Mouse (Mus musculus) CH12.LX (cell line): ENCODE data around the gene Tbc1d19. TPM values are rescaled to one million over a fixed set of nuclear protein-coding genes. Genes with fewer than 3 reads are reported as not detected.
A peak's percentile ranks its signal among the peaks of the same experiment; 100 is the strongest.

ENCODE experiments used
- DNase-seq: peaks from one replicate; pipeline ENCODE4 v3.0.0-alpha.2; 2013; ENCODE audit errors: extremely low read depth
- H3K27ac ChIP-seq: 2 replicates; pipeline ENCODE4 v1.5.1; 2012; ENCODE audit warnings: low read depth, mild to moderate bottlenecking, control low read depth, moderate library complexity; ENCODE audit not compliant: insufficient read depth
- H3K27me3 ChIP-seq: replicated peaks from 2 replicates; pipeline ENCODE3; 2012; ENCODE audit warnings: inconsistent platforms
- H3K36me3 ChIP-seq, 2 experiments: replicated peaks in 1 of 2; 2 replicates each; pipeline versions ENCODE3 to v1.6.1; 2012; ENCODE audit warnings: inconsistent platforms in 1 of 2, low read length in 1 of 2, mild to moderate bottlenecking in 1 of 2, mixed read lengths in 1 of 2, moderate library complexity in 1 of 2; ENCODE audit not compliant: control insufficient read depth in 1 of 2, insufficient read depth in 1 of 2
- H3K4me1 ChIP-seq, 2 experiments: 2 replicates each; pipeline ENCODE4 v1.6.1; 2012; ENCODE audit warnings: inconsistent platforms in 1 of 2, moderate library complexity in 1 of 2; ENCODE audit not compliant: insufficient read depth in 2 of 2, control insufficient read depth in 1 of 2
- H3K4me2 ChIP-seq: 2 replicates; pipeline ENCODE4 v1.6.1; 2012; ENCODE audit warnings: low read depth, mild to moderate bottlenecking, control low read depth; ENCODE audit not compliant: poor library complexity, insufficient read depth, severe bottlenecking
- H3K4me3 ChIP-seq, 3 experiments: fragments of 150-350 bp in 1 of 3; sonication (generic) in 1 of 3; replicated peaks in 1 of 3; 2 replicates each; pipeline versions ENCODE3 to v1.5.1; 2011 to 2012; ENCODE audit warnings: low read depth in 2 of 3, low read length in 2 of 3, mild to moderate bottlenecking in 2 of 3, moderate library complexity in 2 of 3, control low read depth in 1 of 3, improper control_type of control experiment in 1 of 3, inconsistent platforms in 1 of 3, mixed read lengths in 1 of 3; ENCODE audit not compliant: poor library complexity in 1 of 3
- H3K79me2 ChIP-seq: replicated peaks from 2 replicates; pipeline ENCODE4 v1.6.1; 2012; ENCODE audit warnings: mild to moderate bottlenecking, moderate library complexity; ENCODE audit not compliant: control insufficient read depth, poor library complexity, insufficient read depth, severe bottlenecking; ENCODE audit errors: extremely low read depth
- H3K9ac ChIP-seq: 2 replicates; pipeline ENCODE4 v1.6.1; 2012; ENCODE audit warnings: low read depth, mild to moderate bottlenecking, control low read depth, moderate library complexity; ENCODE audit not compliant: insufficient read depth
- H3K9me3 ChIP-seq: replicated peaks from 2 replicates; pipeline ENCODE3; 2012; ENCODE audit warnings: low read length, inconsistent platforms, mixed read lengths
- CTCF ChIP-seq, 2 experiments: IDR thresholded peaks in 1 of 2; conservative IDR thresholded peaks in 1 of 2; 2 replicates each; pipeline ENCODE4 v1.5.1; 2011 to 2012; ENCODE audit warnings: low read depth in 2 of 2, low read length in 2 of 2, improper control_type of control experiment in 1 of 2, inconsistent platforms in 1 of 2, mild to moderate bottlenecking in 1 of 2, moderate library complexity in 1 of 2
- E2F4 ChIP-seq: IDR thresholded peaks from 2 replicates; pipeline ENCODE4 v1.6.1; 2011; ENCODE audit warnings: low read depth, low read length, improper control_type of control experiment; ENCODE audit not compliant: insufficient replicate concordance
- ELF1 ChIP-seq: IDR thresholded peaks from 2 replicates; pipeline ENCODE4 v1.6.1; 2014; ENCODE audit warnings: low read depth, mild to moderate bottlenecking, inconsistent platforms, low read length, improper control_type of control experiment
- JUN ChIP-seq: IDR thresholded peaks from 2 replicates; pipeline ENCODE4 v1.6.1; 2011; ENCODE audit warnings: low read depth, mild to moderate bottlenecking, low read length, improper control_type of control experiment, moderate library complexity; ENCODE audit not compliant: insufficient read depth
- JUND ChIP-seq: conservative IDR thresholded peaks from 2 replicates; pipeline ENCODE4 v1.6.1; 2011; ENCODE audit warnings: low read depth, low read length, improper control_type of control experiment
- KAT2A ChIP-seq: IDR thresholded peaks from 2 replicates; pipeline ENCODE4 v1.6.1; 2012; ENCODE audit warnings: low read length, improper control_type of control experiment, inconsistent platforms; ENCODE audit not compliant: insufficient replicate concordance
- MAFK ChIP-seq: IDR thresholded peaks from 2 replicates; pipeline ENCODE4 v1.6.1; 2011; ENCODE audit warnings: low read length, improper control_type of control experiment; ENCODE audit not compliant: insufficient replicate concordance
- MAX ChIP-seq: IDR thresholded peaks from 2 replicates; pipeline ENCODE4 v1.6.1; 2011; ENCODE audit warnings: low read length, improper control_type of control experiment
- MXI1 ChIP-seq: IDR thresholded peaks from 2 replicates; pipeline ENCODE4 v1.6.1; 2011; ENCODE audit warnings: mild to moderate bottlenecking, low read depth, low read length, improper control_type of control experiment
- MYC ChIP-seq: IDR thresholded peaks from 2 replicates; pipeline ENCODE4 v1.6.1; 2011; ENCODE audit warnings: low read depth, mild to moderate bottlenecking, improper control_type of control experiment, low read length
- PAX5 ChIP-seq: IDR thresholded peaks from 2 replicates; pipeline ENCODE4 v1.6.1; 2012; ENCODE audit warnings: low read length, inconsistent platforms, mixed read lengths
- POLR2A ChIP-seq: IDR thresholded peaks from 2 replicates; pipeline ENCODE4 v1.6.1; 2011; ENCODE audit warnings: low read depth, mild to moderate bottlenecking, improper control_type of control experiment, low read length
- RAD21 ChIP-seq: IDR thresholded peaks from 2 replicates; pipeline ENCODE4 v1.6.1; 2011; ENCODE audit warnings: low read depth, mild to moderate bottlenecking, low read length, improper control_type of control experiment, moderate library complexity
- SIN3A ChIP-seq: IDR thresholded peaks from 2 replicates; pipeline ENCODE4 v1.6.1; 2012; ENCODE audit warnings: low read length, improper control_type of control experiment, inconsistent platforms
- SMC3 ChIP-seq: IDR thresholded peaks from 2 replicates; pipeline ENCODE4 v1.6.1; 2011; ENCODE audit warnings: low read depth, low read length, improper control_type of control experiment
- TBP ChIP-seq: conservative IDR thresholded peaks from 2 replicates; pipeline ENCODE4 v1.6.1; 2011; ENCODE audit warnings: low read depth, low read length, improper control_type of control experiment
- TCF12 ChIP-seq: IDR thresholded peaks from 2 replicates; pipeline ENCODE4 v1.6.1; 2014; ENCODE audit warnings: low read depth, mild to moderate bottlenecking, inconsistent platforms, low read length, improper control_type of control experiment
- USF1 ChIP-seq: IDR thresholded peaks from 2 replicates; pipeline ENCODE4 v1.6.1; 2014; ENCODE audit warnings: low read depth, mild to moderate bottlenecking, inconsistent platforms, low read length, improper control_type of control experiment
- USF2 ChIP-seq: conservative IDR thresholded peaks from 2 replicates; pipeline ENCODE4 v1.6.1; 2011; ENCODE audit warnings: low read depth, low read length, improper control_type of control experiment
- dilution Hi-C: fragments of 300-500 bp; cut with MboI; formaldehyde crosslinking; loops from 2 replicates; pipeline ENCODE4 v1.14.3; 2020; ENCODE audit warnings: low sequenced_read_pairs; ENCODE audit not compliant: extremely low pct_unique_long_range_greater_than_20kb, extremely low pct_ligation_motif_present
- in situ Hi-C: fragments of 300-500 bp; cut with MboI; formaldehyde crosslinking; loops from 3 replicates; pipeline ENCODE4 v1.14.3; 2019; ENCODE audit warnings: low sequenced_read_pairs, low pct_ligation_motif_present, low pct_unique_long_range_greater_than_20kb, mixed read lengths
- polyA plus RNA-seq: library from polyadenylated mRNA; unstranded; fragments of >175 nt; gene quantifications from 2 replicates; pipeline ENCODE4 v1.2.1, GENCODE M21; 2012; ENCODE audit warnings: low read depth; ENCODE audit not compliant: insufficient read length
- total RNA-seq, 2 experiments: library from RNA; depleted of rRNA; stranded (reverse); fragments of 300-350 nt in 1 of 2; fragments of >200 nt in 1 of 2; gene quantifications; 2 replicates each; pipeline ENCODE4 v1.2.3; 2012 to 2014

The Tbc1d19 gene
- total and polyA plus RNA-seq, 3 experiments: 7.6 to 15.2 (median 14.8) TPM

GRCm38 (mm10) chr5:53871665-53872312 is 62.4 kb downstream of the Tbc1d19 start:
- no peaks in the 10 kb centered on the region for H3K9me3 ChIP-seq
- peak; percentile 72 for DNase-seq
- no peaks in the 10 kb centered on the region for H3K79me2 ChIP-seq
- H3K9ac ChIP-seq: no peak overlapping the region; the same call in 1 of the 2 replicates
- H3K27me3 ChIP-seq: no peaks in the 10 kb centered on the region
- H3K27ac ChIP-seq: no peak overlapping the region
- H3K36me3 ChIP-seq: peaks cover 0 to 29% of the 10 kb centered on the region in 2 experiments
- H3K4me2 ChIP-seq: peak overlapping the region; percentile 70
- H3K4me3 ChIP-seq: no peak overlapping the region
- in situ Hi-C loops (no loop called here), dilution Hi-C loops (no loop called here)
- H3K4me1 ChIP-seq: peaks cover 0 to 4% of the 10 kb centered on the region in 2 experiments; a peak in 2 of 4 replicates
- TF ChIP-seq E2F4 (no peak), CTCF (conservative IDR thresholded peaks at IDR 0.05 in 1 of 2, IDR thresholded peaks at IDR 0.05 in 1 of 2; ENCODE audit: low read depth in 2 of 2, low read length in 2 of 2) (peak; percentile 82 to 91), USF1 (no peak), RAD21 (peak; percentile 87), KAT2A (no peak), SIN3A (no peak), TBP (no peak), SMC3 (peak; percentile 72), MXI1 (no peak), JUND (no peak), TCF12 (no peak)

GRCm38 (mm10) chr5:53874966-53875365 is 65.6 kb downstream of the Tbc1d19 start:
- in situ Hi-C loops: loop anchor here (5.0 kb wide), 1 partner anchor 237 kb away; no protein-coding TSS in a partner anchor
- H3K27ac ChIP-seq: no peak overlapping the region
- TF ChIP-seq MAFK (peak; percentile 85), SIN3A (no peak)
- DNase-seq: no peak
- no peaks in the 10 kb centered on the region for H3K27me3 ChIP-seq
- no peaks in the 10 kb centered on the region for H3K79me2 ChIP-seq
- no peak overlapping the region for H3K4me3 ChIP-seq
- no peaks in the 10 kb centered on the region for H3K9me3 ChIP-seq
- H3K4me2 ChIP-seq: no peak overlapping the region
- H3K4me1 ChIP-seq: peaks cover 0 to 4% of the 10 kb centered on the region in 2 experiments; a peak in 2 of 4 replicates
- H3K9ac ChIP-seq: no peak overlapping the region
- dilution Hi-C loops: no loop called here
- peaks cover 0 to 35% of the 10 kb centered on the region in 2 experiments for H3K36me3 ChIP-seq

GRCm38 (mm10) chr5:53880724-53881123 is 71.3 kb downstream of the Tbc1d19 start:
- TF ChIP-seq USF2 (no peak), ELF1 (no peak), JUN (no peak), POLR2A (no peak), PAX5 (no peak), MYC (no peak), MAX (no peak), E2F4 (no peak), RAD21 (no peak), TBP (no peak)
- dilution Hi-C loops (no loop called here), in situ Hi-C loops (no loop called here)
- no peaks in the 10 kb centered on the region for H3K79me2 ChIP-seq
- no peaks in the 10 kb centered on the region for H3K4me1 ChIP-seq
- no peaks in the 10 kb centered on the region for H3K27me3 ChIP-seq
- no peak overlapping the region for H3K27ac ChIP-seq
- H3K9ac ChIP-seq: no peak overlapping the region
- no peak overlapping the region for H3K4me3 ChIP-seq
- no peak for DNase-seq
- H3K36me3 ChIP-seq: peaks cover 0 to 19% of the 10 kb centered on the region in 2 experiments
- no peak overlapping the region for H3K4me2 ChIP-seq
- no peaks in the 10 kb centered on the region for H3K9me3 ChIP-seq
